Mouse (Mus musculus) B cell, adult (primary cell): ENCODE measurements around the gene Nek1. TPM values are rescaled to one million over a fixed set of nuclear protein-coding genes. Genes with fewer than 3 reads are reported as not detected.

Experiments
- total RNA-seq: library from RNA; stranded (reverse); gene quantifications from 4 replicates; pipeline ENCODE4 v1.2.4, GENCODE M21; 2023; ENCODE audit not compliant: inconsistent age

Gene Nek1
- 6.4 to 7.5 TPM (median 7.2 TPM) in 4 replicates for total RNA-seq

DNA sequence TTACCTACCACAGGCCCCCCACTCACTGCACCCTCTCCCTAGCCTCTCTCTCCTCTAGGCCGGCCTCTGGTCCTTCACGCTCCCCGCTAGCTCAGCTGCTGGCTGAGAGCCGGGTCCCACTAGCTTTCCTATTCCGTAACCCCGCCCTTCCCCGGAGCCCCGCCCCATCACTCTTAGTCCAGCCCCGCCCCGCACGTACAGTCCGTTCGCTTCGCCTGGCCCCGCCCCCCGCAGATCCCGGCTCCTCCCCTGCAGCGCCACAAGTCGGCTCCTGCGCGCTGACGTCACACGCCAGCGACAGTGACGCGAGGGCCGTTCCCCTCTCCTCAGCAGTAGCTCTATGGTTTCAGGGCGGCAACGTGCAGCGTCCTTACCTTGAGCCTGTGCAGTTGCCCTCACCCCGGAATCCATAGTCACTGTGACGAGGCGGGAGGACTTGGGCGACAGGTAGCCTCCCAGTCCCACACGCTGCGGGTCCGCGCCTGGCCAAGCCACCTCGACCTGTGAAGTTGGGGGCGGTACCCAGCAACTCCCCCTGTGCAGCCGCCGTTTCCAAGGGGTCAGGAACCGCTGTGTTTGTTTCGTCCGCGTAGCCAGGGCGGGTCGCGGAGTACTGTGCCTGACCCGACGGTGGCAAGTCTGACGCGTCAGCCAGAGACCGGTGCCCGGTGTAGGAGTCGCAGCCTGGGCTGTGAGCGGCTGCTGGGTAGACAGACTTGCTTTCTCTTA lies at the start of gene Nek1:
Nek1 (plus strand) TSS at position 286 of the 729 bp plus-strand sequence.

DNA sequence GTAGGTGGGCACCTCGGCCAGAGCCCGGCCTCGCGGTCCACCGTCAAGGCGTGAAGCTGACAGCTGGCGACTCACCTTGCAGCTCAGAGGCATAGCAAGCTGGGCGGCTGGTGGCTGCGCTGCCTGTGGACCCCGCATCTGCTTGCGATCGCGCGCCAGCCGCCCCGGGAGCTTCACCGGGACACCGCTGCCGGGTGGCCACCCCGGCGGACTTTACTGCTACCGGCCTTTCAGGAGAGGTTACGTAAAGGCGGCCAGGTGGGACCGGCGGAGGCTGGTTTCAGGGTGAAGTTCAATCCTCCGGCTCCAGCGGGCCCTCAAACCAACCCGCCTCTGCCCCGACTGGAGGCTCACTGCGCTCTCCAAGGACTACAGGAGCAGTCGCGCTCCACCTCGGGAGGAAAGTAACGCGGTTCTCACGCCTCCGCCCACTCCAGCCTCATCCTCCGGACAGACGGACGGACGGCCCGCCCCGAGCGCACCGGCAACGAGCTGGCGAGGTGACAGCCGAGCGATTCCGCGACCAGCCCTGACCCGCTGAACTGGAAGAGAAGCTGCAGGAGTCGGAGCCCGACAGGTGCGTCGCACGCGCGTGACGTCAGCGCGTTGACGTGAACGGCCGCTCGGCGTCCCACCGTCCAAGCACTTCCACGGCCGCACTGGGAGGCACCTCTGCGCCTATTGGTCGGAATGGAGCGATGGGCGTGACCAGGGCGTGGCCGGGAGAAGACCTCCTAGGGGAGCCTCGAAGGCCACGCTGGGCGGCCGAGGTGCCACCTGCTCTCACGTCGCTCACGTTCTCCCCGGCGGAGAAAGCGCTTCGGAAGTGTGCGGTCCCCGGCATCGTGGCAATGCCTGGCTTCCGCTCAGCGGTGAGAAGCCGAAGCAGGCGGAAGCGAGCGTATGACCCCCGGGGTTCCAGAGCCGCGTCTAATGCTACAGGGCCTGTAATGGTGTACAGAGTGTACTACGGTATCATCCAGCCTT lies 10.0 kb upstream of the Nek1 start, which contains the start of gene Clcn3:
Clcn3 (minus strand) TSS at position 600 of the 987 bp plus-strand sequence.

Other genes starting within 250 kb of the Nek1 start
- 30.2 to 37.0 TPM (median 33.5 TPM) in 4 replicates for gene Hpf1, start 102.8 kb upstream of the Nek1 start, total RNA-seq
- gene Clcn3, start 9.9 kb upstream of the Nek1 start, total RNA-seq, result 51.8 to 55.6 TPM (median 54.5 TPM) in 4 replicates
- gene Sh3rf1, start 230.7 kb downstream of the Nek1 start, total RNA-seq, result 3.7 to 6.9 TPM (median 5.8 TPM) in 4 replicates